Mouse (Mus musculus) spleen, adult 18-20 months (tissue): ENCODE results near the gene Pald1.

Source experiments
- DNase-seq, 2 experiments: peaks; one replicate each; pipeline ENCODE4 v3.0.0; 2022; ENCODE audit warnings: mixed read lengths in 2 of 2

Gene Pald1

GRCm38 (mm10) chr10:61325782-61326328, 57.5 kb downstream of the Pald1 start:
- DNase-seq = no peak

- DNase-seq = no peak
These were observed 58.6 kb downstream of the Pald1 start for GRCm38 (mm10) chr10:61324717-61325116.

GRCm38 (mm10) chr10:61318527-61318926, 64.8 kb downstream of the Pald1 start:
- no peak for DNase-seq

DNA sequence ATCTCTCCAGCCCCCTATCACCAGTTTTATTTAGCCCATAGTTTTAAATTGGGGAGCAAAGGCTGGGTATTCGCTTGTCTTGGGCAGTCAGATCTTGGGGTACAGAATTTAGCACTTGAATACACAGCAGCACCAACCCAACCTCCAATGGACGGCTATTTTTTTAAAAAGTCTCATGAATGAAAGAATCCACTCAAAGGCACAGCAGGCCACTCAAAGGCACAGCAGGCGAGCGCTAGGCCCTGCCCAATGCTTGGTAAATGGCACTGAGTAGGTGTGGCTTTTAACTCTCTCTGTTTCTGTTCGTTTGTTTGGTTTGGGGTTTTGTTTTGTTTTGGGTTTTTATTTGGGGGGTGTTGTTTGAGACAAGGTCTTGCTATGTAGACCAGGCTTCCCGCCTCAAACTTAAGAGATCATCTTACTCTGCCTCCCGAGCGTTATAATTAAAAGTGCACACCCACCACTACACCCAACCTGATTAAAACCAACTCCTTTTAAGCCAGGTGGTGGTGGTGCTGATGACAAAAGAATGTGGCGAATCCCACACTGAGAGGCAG, 67.9 kb downstream of the Pald1 start:
- no peak for DNase-seq

DNA sequence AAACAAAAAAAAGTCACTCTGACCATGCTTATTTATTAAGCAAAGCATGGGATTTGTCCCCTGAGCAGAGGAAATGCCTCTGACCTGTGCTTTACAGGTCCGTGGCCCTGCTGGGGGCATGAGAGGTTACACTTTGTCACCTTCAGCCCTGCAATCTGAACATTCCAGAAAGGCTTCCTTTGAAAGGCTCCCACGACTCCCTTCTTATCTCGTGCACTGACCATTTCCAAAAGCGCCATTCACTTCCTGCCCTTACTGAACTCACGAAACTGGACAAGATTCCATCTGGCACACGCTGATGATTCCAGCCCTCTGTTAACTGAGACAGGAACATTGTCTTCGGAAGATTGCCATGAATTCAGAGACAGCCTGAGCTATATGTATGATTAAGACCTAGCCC, 69.6 kb downstream of the Pald1 start:
- DNase-seq = no peak

- no peak for DNase-seq
These were observed 70.6 kb downstream of the Pald1 start for GRCm38 (mm10) chr10:61312754-61313153.

DNA sequence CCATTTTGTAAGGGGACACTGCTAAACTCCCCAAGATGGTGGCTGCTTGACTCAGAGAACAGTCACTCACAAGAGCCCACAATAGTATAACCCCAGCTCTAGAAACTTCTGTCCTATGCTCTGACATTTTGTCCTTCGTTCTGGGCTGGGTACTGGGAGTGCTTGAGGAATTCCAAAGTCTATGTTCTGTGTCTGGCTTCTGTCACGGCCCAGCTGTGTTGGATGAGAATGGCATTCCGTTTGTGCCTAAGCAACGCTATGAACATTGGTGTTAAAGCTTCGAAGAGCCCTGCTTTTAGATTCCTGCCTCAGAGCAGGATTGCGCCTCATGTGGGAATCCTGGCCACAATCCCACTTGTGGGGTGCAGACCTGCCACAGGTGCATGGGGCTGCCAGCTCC, 71.2 kb downstream of the Pald1 start:
- DNase-seq = no peak

DNA sequence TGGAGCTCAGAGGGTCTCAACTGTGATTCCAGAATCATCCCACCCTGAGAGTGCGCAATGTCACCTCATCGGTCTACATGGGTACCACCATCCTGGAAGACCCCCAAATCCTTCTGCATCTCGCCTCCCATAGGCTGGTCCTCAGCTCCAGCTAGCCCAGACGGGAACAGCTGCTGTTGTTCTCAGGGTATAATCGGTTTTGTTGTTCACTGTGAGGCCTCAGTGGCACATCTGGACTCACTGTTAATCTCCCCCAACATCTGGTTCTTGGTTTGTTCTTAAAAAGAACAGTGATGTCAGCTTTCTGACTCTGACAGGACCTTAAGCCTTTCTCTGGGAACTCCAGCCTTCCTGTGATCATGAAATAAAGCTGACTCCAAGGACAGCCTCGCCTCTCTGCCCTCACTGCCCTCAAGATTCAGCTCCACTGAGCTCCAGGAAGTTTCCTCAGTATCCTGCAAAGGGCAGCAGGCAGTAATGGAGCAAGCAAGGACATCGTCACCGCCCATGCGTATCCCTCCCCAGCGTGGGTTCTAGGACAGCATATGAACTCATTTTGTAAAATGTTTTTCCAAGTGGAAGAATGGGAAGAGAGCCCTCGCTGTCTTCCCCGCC, 74.5 kb downstream of the Pald1 start:
- no peak for DNase-seq

DNA sequence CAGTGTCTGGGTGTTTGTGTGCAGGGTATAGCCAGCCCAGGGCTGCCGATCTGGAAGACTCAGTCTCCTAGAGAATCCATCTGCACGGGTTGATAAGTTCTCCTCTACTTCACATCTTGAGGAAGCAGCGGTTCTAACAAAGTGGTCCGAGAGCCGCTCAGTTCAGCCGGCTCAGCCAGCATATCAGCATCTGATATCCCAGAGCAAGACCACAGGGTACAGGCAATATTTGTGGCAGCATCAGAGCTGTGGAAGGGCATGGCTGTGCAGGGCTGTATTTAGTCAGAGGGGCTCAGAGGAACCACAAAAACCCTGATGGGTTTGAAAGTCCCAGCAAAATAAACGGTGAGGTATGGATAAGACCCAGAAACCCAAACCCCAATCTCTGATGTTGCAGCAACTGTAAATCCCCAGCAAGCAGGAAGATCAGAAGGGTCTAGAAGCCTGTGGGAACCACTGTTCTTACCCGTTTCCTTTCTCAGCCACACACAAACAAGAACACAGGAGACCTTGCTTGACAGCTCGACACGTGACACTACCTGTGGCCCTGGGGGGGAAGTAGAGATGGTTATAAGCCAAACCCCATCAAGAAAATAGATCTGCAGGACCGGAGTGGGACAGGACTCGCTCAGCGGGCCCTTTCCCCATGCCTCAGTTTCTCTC, 77.3 kb downstream of the Pald1 start:
- no peak for DNase-seq

DNA sequence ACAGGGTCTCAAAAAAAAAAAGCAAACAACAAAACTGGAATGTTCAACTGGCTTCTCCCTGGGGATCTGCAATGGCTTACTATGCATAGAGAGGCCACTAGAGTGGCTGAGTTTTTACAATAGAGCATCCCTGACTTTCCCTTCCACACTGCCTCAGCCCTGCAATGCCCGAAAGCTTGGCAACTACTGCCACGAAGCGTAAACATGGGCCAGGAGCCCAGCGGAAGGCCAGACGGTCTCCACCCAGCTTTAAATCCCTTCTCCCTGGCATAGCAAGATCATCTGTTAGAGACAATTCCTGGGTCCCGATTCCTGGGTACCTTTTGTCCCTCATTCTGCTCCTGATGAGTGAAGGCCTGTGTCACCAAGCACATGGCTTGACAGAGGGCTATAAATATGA, 79.3 kb downstream of the Pald1 start:
- no peak for DNase-seq

DNA sequence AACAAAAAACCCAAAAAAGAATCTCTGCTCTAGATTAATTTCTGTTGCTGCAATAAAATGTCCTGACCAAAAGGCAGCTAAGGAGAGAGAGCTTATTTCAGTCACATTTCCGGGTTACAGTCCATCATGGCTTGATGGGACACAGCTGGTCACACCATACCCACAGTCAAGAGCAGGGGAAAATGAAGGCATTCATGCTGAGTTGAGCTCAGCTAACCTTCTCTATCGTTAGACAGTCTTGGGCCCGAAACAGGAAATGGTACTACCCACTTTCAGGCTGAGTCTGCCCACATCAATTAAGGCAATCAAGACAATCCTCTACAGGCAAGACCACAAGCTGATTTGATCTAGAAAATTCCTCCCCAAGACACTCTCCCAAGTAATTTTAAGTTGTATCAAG, 82.3 kb downstream of the Pald1 start:
- DNase-seq = no peak

DNA sequence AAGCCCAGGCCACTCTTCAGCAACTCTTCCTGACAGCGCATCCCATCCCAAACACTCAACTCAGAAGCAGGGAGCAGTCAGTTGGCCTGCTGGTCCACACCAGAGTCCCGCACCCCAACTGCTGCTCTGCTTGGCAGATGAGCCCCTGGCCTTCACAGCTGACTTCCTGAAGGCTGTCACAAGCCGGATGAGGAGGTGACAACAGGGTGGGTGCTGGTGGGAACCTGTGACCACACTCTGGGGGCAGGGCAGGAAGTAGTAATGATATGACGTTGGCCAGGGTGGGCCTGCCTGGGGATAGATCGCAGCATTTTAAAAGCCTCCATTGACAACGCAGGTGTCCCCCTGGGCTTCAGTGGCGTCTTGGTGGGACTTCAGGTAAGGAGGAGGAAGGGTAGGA, 85.9 kb downstream of the Pald1 start, which contains the start of gene Prf1:
Gene Prf1, plus strand, starts transcription at position 357 of the 400 bp plus-strand sequence.
- DNase-seq = peak; percentile 40 to 41

- DNase-seq = no peak
These were observed 86.5 kb downstream of the Pald1 start for GRCm38 (mm10) chr10:61296713-61297445.

DNA sequence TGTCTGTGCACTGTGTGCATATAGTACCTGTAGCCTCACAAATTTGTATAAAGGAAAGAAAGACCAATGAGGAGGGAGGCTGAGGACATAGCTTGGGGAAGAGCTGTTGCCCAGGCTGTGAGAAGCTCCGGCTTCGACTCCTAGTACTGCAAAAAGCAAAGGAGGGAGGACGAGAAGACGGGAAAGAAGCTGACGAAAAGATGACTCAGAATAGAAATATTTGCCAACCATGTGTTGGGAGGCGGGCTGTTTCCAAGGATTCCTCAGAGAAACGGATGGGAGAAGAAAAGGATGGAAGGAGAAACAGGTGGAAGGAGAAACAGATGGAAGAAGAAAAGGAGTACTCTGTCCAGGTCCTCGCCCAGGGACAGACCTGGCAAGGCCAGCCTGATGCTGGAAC, 89.1 kb downstream of the Pald1 start:
- DNase-seq = no peak

DNA sequence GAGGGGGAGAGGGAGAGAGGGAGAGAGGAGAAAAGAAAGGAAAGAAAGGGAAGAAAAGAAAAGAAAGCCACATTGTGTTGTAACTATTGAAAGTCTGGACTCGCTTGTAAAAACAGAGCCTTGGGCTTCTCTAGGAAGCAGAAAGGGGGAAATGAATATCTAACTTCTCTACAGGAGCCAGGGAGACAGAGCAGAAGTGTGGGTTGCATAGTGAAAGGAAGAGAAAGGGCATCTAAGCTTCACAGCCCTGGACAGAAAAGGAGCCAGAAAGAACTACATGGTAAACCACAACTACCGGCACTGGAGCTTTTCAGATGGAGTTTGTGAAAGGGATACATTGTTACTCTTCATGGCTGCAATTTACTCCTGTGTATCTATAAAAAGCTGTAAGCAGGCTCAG, 92.9 kb downstream of the Pald1 start:
- DNase-seq = no peak

DNA sequence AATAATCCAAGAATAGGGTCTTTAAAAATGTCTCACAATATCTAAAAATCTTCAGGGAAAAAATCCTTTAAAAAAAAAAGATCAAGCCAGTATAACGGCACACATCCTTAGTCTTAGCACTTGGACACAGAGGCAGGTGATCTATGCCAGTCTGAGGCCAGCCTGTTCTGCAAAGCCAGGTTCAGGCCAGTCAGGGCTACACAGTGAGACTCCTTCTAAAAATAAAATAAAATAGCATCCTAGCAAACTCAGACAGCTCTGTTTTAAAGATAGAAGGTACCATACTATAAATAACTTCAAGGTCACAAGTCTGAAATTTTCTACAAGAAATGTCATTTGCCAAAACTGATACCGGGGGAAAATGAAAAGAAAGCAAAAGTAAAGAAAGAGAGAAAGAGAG, 93.3 kb downstream of the Pald1 start:
- no peak for DNase-seq

- no peak for DNase-seq
These were observed 97.1 kb downstream of the Pald1 start for GRCm38 (mm10) chr10:61286246-61286645.

DNA sequence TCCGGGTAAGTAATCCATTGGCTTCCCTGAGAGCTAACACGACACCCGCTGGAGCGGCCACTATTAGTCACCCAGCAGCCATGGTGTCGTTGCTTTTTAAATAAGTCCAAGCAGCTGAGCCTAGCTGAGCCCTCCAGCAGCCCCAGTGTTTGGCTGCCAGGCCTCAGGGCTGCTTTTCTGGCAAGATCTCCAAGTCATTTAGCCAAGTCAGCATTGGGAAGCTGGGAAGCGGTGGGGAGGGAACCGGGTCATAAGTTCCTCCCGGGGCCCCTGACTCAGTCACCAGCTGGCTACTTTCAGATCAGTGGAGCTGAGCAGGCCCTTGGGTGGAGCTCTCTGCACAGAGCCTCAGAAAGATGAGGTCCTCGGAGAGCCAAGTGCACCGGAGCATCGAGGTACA, 98.1 kb downstream of the Pald1 start:
- no peak for DNase-seq

DNA sequence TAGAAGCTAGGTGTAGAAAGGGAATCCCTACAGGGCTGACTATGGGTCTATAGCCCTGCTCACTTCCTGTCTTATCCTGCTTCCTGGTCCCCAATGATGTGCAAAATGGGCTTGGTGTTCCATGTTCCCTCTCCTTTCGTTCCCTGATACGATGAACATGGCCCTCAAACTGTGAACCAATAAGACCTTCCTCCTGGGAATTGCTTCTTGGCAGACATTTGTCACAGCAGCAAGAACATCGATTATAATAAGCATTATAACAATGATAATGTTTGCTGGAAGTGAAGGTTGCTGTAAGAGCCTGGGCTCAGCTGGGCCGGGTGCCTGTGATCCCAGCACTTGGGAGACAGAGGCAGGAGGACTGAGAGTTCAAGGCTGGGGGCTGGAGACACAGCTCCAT, 99.0 kb downstream of the Pald1 start:
- DNase-seq = no peak

DNA sequence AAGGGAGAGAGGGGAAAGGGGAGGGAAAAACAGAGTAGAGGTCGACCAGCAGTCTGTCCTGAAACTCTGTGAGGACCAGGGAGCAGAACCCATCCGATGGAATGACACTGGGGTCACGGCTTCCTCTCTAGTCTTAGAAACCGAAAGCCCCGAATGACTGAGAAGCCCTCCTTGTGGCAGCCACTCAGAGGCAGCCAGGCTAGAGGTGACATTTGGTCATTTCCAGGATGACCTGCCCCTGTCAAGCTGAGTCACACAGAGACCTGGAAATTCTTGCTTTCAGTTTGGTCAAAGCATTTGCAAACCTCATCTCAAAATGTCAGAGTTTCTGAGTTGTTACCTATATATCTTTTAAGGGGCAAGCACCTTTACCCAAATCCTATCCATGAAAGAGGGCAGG, 102.2 kb downstream of the Pald1 start:
- DNase-seq = no peak

DNA sequence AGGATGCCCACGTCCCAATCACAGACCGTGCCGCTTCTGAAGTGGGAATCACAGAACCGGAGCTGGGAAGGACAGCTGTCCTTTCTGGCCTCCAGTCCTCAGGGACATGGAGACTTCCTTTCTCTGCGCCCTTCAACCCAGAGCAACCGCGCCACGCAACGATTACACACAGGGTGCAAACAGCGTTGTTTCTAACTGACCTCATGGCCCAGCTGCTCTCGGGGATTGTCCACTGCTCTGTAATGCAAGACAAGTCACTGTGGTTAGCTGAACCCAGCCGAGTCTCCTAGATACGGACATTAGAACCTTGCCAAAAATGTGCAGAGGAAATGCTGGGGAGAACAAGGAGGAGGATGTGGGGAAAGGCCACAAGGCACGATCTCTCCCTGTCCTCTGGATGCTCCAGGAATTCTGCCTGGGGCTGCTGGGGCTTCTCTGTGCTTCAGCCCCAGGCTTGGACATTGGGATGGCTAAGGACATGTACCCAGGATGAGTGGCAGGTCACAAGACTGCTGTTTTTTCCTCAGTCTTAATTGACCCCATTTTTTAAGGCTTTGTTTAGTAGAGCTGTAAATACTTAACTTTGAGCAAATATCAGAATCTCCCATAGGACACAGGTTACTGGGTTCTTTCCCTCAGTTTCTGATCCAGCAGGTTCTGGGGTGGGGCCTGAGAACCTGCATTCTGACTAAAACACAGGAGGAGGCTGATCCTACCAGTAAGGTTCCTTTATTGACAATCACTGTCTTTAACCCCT, 105.2 kb downstream of the Pald1 start:
- no peak for DNase-seq

DNA sequence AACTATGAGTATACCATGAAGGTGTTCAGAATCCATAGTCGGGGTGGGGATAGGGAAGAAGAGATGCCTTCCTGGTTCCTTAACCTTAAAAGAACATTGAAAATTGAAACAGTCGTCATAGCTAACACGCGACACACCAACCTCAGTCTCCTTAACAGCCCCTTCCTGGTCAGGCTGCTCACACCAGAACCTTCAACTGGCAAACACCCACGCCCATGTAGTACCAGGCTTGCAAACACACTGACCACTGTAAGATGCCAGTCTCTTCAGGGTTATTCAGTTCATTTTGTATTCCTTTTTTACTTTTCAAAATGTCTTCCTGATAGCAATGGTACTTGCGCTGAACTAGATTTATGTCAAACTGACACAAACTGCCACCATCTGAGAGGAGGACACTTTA, 106.3 kb downstream of the Pald1 start:
- DNase-seq = no peak

- DNase-seq = no peak
These were observed 107.6 kb downstream of the Pald1 start for GRCm38 (mm10) chr10:61275669-61276110.
